Mouse (Mus musculus): ENCODE data around the gene Gm20388.

Gene Gm20388

DNA sequence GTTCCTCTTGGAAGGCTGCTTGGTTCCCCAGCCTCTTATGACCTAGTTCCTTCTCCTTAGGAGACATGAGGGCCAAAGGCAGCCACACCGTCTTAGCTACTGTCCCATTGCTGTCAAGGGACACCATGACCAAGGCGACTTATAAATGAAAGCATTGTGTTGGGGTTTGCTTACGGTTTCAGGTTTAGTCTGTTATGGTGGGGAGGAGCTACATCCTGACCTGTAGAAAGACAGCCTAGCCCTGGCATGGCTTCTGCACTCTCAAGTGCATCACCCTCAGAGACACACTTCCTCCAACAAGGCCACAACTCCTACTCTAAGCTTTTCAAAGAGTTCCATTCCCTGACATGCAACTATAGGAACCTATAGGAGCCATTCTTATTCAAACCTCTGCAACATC, 2794.0 kb downstream of the Gm20388 start:
- no peak for DNase-seq (ENCODE audit: low spot score)

- no peak for DNase-seq (ENCODE audit: low spot score)
These were observed 2795.4 kb downstream of the Gm20388 start for GRCm38 (mm10) chr8:122705901-122706561.

GRCm38 (mm10) chr8:122707184-122707583, 2796.5 kb downstream of the Gm20388 start:
- DNase-seq (ENCODE audit: low spot score) = no peak

- DNase-seq (ENCODE audit: low spot score) = no peak
These were observed 2798.9 kb downstream of the Gm20388 start for GRCm38 (mm10) chr8:122709340-122710111.

GRCm38 (mm10) chr8:122711480-122711879, 2800.8 kb downstream of the Gm20388 start:
- no peak for DNase-seq (ENCODE audit: low spot score)

- DNase-seq (ENCODE audit: low spot score) = no peak
These were observed 2801.3 kb downstream of the Gm20388 start for GRCm38 (mm10) chr8:122711891-122712365.

- no peak for DNase-seq (ENCODE audit: low spot score)
These were observed 2801.9 kb downstream of the Gm20388 start for GRCm38 (mm10) chr8:122712411-122713156.

- DNase-seq (ENCODE audit: low spot score) = no peak
These were observed 2802.5 kb downstream of the Gm20388 start for GRCm38 (mm10) chr8:122713157-122713518.

DNA sequence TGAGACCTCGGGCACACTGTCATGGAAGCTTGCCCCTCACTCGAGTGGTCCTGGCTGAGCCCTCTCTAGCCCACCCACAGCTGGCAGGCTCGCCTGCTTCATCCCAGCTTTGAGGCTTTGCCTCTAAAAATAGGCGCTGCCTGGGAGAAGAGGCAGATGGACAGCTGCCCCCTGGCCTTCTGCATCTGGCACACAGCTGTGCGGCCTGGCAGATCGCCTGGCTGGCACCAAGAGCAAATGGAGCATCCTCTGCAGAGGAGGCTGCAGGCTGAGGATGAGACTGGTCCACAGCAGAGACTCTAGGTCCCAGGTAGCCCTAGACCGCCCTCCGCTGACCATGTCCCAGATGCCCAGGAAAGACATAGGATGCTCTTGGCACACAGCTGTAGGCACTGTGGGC, 2805.9 kb downstream of the Gm20388 start:
- peak; percentile 32 for DNase-seq (ENCODE audit: low spot score)

- no peak for DNase-seq (ENCODE audit: low spot score)
These were observed 2807.3 kb downstream of the Gm20388 start for GRCm38 (mm10) chr8:122717869-122718509.

DNA sequence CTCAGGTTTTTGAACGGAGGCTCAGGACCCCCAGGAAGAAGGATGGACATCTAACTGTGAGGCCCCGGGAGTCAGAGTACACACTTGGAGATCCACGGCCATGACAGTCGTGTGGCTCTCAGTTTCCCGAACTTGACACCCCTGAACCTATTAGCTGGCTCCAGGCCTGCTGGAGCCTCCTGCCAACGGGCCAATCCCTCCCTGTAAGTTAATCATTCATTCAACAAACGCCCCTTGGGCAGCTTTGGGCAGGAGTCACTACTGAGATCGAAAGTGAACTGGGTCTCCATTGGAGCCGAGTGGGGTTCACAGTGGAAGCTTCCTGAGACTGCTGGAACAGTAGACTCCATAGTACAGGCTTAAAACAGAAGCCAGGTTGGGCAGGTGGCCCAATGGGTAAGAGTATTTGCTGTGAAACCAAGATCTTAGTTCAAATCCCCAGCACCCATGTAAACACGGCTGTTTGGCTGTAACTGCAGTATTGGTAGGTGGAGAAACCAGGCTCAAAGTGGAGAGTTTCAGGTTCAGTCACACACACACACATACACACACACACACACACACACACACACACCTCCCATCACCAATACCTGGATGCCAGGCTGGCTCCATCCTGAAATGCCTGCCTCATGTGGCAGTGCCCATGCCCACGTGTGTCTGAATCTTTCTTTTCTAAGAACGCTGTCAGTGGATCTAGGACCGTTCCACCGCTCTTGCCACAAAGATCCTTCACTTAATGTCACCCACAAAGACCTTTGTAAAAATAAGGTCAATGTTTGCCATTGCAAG, 2808.3 kb downstream of the Gm20388 start:
- no peak for DNase-seq (ENCODE audit: low spot score)

DNA sequence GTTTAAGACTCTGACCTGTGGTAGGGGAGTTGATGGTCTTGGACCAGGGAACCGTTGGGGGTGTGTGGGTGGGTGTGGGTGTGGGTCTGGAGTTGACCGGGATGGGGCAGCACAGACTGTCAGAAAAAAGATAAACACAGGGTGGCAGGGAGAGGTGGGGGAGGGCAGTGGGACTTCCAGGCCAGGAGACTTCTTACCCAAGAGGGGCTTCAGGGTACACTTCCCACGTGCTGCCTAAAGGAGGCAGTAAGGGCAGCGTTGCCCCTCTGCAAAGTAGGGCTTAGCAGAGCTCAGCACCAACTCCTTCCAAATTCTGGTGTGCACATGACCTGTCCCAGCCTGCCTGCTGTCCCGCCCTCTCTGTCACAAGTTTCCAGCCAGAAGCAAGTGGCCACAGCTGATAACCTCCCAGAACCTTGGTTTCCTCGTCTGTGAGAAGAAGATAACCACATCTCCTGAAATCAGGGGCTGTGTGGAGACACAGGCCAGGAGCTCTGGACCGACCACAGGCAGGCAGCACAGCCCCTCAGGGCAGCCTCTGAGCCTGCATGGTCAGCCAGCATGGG, 2808.9 kb downstream of the Gm20388 start:
- DNase-seq (ENCODE audit: low spot score) = no peak

DNA sequence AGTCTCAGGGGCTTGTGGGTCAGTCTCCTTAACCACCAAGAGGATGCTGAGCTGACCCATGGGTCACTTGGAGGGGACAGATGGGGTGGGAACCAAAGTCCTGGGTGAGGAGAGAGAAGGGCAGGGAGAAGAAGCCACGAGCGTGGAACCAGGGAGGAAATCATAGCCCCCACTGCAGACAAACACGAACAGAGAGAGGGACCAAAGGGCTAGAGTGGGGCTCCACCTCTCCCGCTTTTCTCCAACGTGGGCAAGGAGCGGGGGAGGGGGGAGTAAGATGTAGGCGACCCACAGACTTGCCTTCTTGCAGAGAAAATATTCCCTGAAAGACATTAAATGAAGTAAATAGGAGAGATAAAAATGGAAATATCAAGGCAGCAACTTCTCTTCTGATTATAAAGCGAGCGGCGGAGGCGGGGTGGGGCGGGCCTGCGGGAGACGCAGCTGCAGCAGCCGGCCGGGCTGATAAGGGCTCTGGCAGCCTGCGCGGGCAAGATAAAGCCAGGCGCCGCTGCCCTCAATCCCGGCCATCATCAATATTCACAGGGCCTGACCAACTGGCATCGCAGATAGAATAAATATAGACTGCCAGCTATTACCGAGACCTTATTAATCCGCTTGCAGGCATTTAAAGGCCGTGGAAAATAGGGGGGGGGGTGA, 2809.6 kb downstream of the Gm20388 start:
- no peak for DNase-seq (ENCODE audit: low spot score)

DNA sequence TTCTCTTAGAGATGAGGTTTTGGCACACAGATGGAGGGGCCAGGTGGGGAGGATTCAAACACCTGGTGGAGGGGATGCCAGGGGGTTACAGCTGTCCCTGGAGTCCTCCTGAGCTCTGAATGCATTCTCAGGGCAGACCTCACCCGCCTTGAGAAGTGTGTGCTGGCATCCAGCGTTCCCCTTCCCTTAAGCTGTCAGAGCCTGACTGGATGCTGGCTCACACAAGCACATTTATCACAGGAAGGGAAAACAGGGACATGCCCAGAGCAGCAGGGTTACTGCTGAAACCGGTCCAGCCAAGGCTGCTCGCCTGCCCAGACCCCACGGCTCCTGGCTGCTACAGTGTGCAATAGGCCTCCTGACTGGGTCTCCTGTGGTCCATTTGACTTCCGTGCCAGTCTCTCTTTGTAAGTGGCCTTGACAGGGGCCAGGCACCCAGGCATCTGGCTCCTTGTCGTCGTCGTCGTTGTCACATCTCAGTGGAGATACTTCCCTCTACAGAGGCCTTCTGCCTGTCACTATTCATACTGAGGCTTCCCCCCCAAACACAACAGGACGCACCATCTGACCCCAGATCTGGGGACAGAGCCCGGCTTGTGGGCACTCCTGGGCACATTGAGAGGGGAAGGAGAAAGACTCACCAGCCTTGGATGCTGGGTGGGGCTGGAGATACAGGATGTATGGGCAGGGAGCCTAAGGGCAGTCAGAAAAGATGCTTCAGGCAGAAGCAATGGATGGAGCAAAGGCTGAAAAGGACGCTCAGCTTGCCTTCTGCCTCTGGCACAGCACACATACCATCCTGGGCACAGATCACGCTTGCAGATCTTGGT, 2810.4 kb downstream of the Gm20388 start:
- DNase-seq (ENCODE audit: low spot score) = no peak

GRCm38 (mm10) chr8:122725187-122725586, 2814.5 kb downstream of the Gm20388 start:
- no peak for DNase-seq (ENCODE audit: low spot score)

- DNase-seq (ENCODE audit: low spot score) = no peak
These were observed 2816.1 kb downstream of the Gm20388 start for GRCm38 (mm10) chr8:122726789-122727188.

GRCm38 (mm10) chr8:122727412-122727811, 2816.8 kb downstream of the Gm20388 start:
- DNase-seq (ENCODE audit: low spot score) = peak; percentile 13

GRCm38 (mm10) chr8:122728630-122729029, 2818.0 kb downstream of the Gm20388 start:
- no peak for DNase-seq (ENCODE audit: low spot score)

- no peak for DNase-seq (ENCODE audit: low spot score)
These were observed 2824.5 kb downstream of the Gm20388 start for GRCm38 (mm10) chr8:122735110-122735509.

Measured in adipocyte (in vitro differentiated cells).